Mouse (Mus musculus) liver, embryonic 18 days (tissue): ENCODE results near the gene Hmga1b. TPM values are rescaled to one million over a fixed set of nuclear protein-coding genes. Genes with fewer than 3 reads are reported as not detected.

Experiments
- polyA plus RNA-seq: library from polyadenylated mRNA; depleted of rRNA; stranded (reverse); fragments of >200 nt; gene quantifications from 2 replicates; pipeline ENCODE4 v1.2.3, GENCODE M21; 2012; rRNA removed

Hmga1b gene
- 1.1 TPM in 2 replicates for polyA plus RNA-seq

DNA sequence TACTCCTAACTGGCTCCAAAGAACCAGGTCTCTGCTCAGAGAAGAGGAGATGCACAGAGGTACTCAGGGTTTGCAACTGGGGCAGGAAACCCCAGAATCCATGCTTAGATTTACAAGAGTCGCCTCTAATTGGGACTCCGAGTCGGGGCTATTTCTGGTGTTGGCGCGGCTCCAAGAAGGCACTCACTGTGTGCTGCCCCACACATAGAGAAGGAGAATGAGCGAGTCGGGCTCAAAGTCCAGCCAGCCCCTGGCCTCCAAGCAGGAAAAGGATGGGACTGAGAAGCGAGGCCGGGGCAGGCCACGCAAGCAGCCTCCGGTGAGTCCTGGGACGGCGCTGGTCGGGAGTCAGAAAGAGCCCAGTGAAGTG is at the start of gene Hmga1b:
Gene Hmga1b (plus strand): TSS at position 123 of the 370 bp plus-strand sequence.

DNA sequence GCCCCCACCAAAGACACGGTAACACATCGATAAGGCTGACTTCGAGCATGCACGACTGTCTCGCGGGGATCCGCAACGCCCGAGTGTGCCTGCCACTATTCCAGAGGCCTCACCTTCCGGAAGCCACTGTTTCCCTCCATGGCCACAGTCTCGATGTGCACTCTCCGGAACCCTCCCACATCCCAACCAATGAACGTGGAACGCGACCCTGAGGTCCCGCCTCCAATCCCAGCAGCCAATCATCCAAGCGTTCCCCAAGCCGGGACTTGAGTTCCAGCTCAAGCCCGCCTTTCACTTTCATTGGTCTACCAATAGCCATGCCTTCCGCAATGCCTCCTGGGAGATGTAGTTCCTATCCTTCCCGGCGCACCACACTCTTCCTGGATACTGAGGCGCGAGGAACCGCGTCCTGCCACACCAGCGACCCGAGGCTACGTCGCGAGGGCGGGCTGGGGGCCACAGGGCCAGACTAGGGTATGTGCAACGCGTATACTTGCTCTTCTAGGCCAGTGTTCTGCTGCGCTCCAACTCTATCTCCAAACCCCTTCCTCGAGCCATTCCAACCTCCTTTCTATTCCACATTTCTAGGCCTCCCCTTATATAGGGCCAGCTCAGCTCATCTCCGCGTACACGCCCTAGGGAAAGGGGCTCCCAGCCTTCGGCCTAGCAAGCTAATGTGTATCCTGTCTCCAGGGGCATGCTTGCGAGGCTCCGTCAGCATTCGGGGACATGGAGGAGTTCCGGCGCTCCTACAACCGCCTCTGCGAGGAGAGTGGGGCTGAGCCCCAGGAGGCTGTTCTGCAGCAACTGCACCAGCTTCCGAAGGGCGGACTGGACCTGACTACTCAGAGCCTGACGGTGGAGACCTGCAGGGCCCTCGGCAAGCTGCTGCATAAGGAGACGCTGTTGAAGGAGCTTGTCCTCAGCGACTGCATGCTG is 48.7 kb upstream of the Hmga1b start, which contains the start of the genes Cenpx and Lrrc45:
Gene Cenpx (minus strand): TSS at position 159 of the 939 bp plus-strand sequence.
Gene Lrrc45 (plus strand): TSS at position 346 of the 939 bp plus-strand sequence.

GRCm38 (mm10) chr11:120721124-120722066 is 41.2 kb upstream of the Hmga1b start, which contains the start of gene Rac3:
Rac3 (plus strand) TSS chr11:120721470.

DNA sequence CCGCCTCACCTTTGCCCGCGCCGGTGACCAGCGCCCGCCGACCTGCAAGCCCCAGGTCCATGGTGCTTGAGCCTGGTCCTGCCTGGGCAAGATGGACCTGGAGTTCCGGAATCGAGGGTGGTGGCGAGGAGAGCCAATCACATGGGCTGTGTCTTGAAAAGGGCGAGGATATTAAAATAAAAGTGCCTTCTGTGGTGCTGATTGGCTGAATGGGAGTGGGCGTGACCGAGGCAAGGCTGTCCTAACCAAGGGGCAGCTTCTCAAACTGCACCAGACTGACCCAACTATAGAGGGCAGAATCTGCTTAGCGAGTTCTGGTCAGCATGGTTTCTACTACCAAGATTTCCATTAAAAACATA is 35.4 kb upstream of the Hmga1b start, which contains the start of gene Dcxr:
Gene Dcxr (minus strand): TSS at position 113 of the 359 bp plus-strand sequence.

GRCm38 (mm10) chr11:120731858-120732680 is 30.5 kb upstream of the Hmga1b start, which contains the start of gene Cbr2:
Cbr2 (minus strand) TSS chr11:120732114.

GRCm38 (mm10) chr11:120784064-120784791 is 21.6 kb downstream of the Hmga1b start, which contains the start of the genes Rfng and Gps1:
Rfng (minus strand) TSS chr11:120784207.
Gps1 (plus strand) TSS chr11:120784272.

GRCm38 (mm10) chr11:120795756-120796613 is 33.4 kb downstream of the Hmga1b start, which contains the start of gene Dus1l:
Dus1l (minus strand) TSS chr11:120796403.

Other genes with a start within 250 kb of the Hmga1b start
- 49.1 and 58.0 TPM in 2 replicates for gene Gcgr, start 232.1 kb upstream of the Hmga1b start, polyA plus RNA-seq
- gene Mcrip1, start 213.1 kb upstream of the Hmga1b start, polyA plus RNA-seq: 41.8 and 45.5 TPM in 2 replicates
- not detected in 2 replicates for gene Ppp1r27, start 211.7 kb upstream of the Hmga1b start, polyA plus RNA-seq
- gene P4hb, start 189.5 kb upstream of the Hmga1b start, polyA plus RNA-seq: 432 and 494 TPM in 2 replicates
- gene Arhgdia, start 181.2 kb upstream of the Hmga1b start, polyA plus RNA-seq: 142 and 152 TPM in 2 replicates
- gene Alyref, start 164.4 kb upstream of the Hmga1b start, polyA plus RNA-seq: 49.6 and 60.6 TPM in 2 replicates
- gene Anapc11, start 164.4 kb upstream of the Hmga1b start, polyA plus RNA-seq: 34.4 and 36.3 TPM in 2 replicates
- 4.7 TPM in 2 replicates for gene Npb, start 154.3 kb upstream of the Hmga1b start, polyA plus RNA-seq
- gene Pcyt2, start 144.9 kb upstream of the Hmga1b start, polyA plus RNA-seq: 389 and 419 TPM in 2 replicates
- gene Sirt7, start 137.6 kb upstream of the Hmga1b start, polyA plus RNA-seq: 30.4 and 32.8 TPM in 2 replicates
- 28.0 and 31.0 TPM in 2 replicates for gene Mafg, start 129.2 kb upstream of the Hmga1b start, polyA plus RNA-seq
- 6.9 and 7.8 TPM in 2 replicates for gene Pycr1, start 119.0 kb upstream of the Hmga1b start, polyA plus RNA-seq
- gene Myadml2, start 114.6 kb upstream of the Hmga1b start, polyA plus RNA-seq: 0.19 and 0.43 TPM in 2 replicates
- 0.25 and 0.26 TPM in 2 replicates for gene Notum, start 101.6 kb upstream of the Hmga1b start, polyA plus RNA-seq
- gene Aspscr1, start 89.8 kb upstream of the Hmga1b start, polyA plus RNA-seq: 23.8 and 25.4 TPM in 2 replicates
- gene Cenpx, start 49.1 kb upstream of the Hmga1b start, polyA plus RNA-seq: 54.1 and 60.7 TPM in 2 replicates
- 7.4 and 8.9 TPM in 2 replicates for gene Lrrc45, start 48.9 kb upstream of the Hmga1b start, polyA plus RNA-seq
- gene Rac3, start 41.3 kb upstream of the Hmga1b start, polyA plus RNA-seq: 1.2 and 1.7 TPM in 2 replicates
- gene Dcxr, start 35.5 kb upstream of the Hmga1b start, polyA plus RNA-seq: 42.2 and 46.5 TPM in 2 replicates
- gene Cbr2, start 30.7 kb upstream of the Hmga1b start, polyA plus RNA-seq: 0.03 and 0.24 TPM in 2 replicates
- 5.5 and 6.7 TPM in 2 replicates for gene Rfng, start 21.4 kb downstream of the Hmga1b start, polyA plus RNA-seq
- 49.2 and 50.9 TPM in 2 replicates for gene Gps1, start 21.5 kb downstream of the Hmga1b start, polyA plus RNA-seq
- gene Dus1l, start 33.6 kb downstream of the Hmga1b start, polyA plus RNA-seq: 25.6 and 27.9 TPM in 2 replicates
- gene Fasn, start 61.8 kb downstream of the Hmga1b start, polyA plus RNA-seq: 99.0 and 126 TPM in 2 replicates
- 1.3 and 1.6 TPM in 2 replicates for gene Ccdc57, start 170.1 kb downstream of the Hmga1b start, polyA plus RNA-seq
- gene Slc16a3, start 185.7 kb downstream of the Hmga1b start, polyA plus RNA-seq: 22.8 and 24.2 TPM in 2 replicates
- gene Csnk1d, start 228.5 kb downstream of the Hmga1b start, polyA plus RNA-seq: 29.6 and 32.7 TPM in 2 replicates